Mouse (Mus musculus): Measurements from ENCODE around the gene Fbxl7. TPM values are rescaled to one million over a fixed set of nuclear protein-coding genes. Genes with fewer than 3 reads are reported as not detected.
A peak's percentile ranks its signal among the peaks of the same experiment; 100 is the strongest.
"Not testable (repeated sequence)": the region's sequence is repeated elsewhere in the genome, so short reads cannot be mapped to it uniquely, and the experiment has no call there.

Fbxl7 gene
- total RNA-seq, 2 experiments from 2014 or later, result 7.3 to 9.4 TPM

GRCm38 (mm10) chr15:26804046-26804445, 91.3 kb downstream of the Fbxl7 start:
- DNase-seq, result no peak

- no peak for DNase-seq
Observed at GRCm38 (mm10) chr15:26799457-26800021, 95.8 kb downstream of the Fbxl7 start.

- DNase-seq, result no peak
Observed at GRCm38 (mm10) chr15:26795937-26796336, 99.4 kb downstream of the Fbxl7 start.

- peak; percentile 53 to 60 for DNase-seq
Observed at GRCm38 (mm10) chr15:26795518-26795917, 99.9 kb downstream of the Fbxl7 start.

- DNase-seq, result no peak
Observed at GRCm38 (mm10) chr15:26787148-26787547, 108.2 kb downstream of the Fbxl7 start.

- DNase-seq, result no peak
Observed at GRCm38 (mm10) chr15:26780557-26780956, 114.8 kb downstream of the Fbxl7 start.

GRCm38 (mm10) chr15:26779129-26779528, 116.3 kb downstream of the Fbxl7 start:
- DNase-seq, result no peak

GRCm38 (mm10) chr15:26775720-26776119, 119.7 kb downstream of the Fbxl7 start:
- no peak for DNase-seq

GRCm38 (mm10) chr15:26774895-26775294, 120.5 kb downstream of the Fbxl7 start:
- DNase-seq, result no peak

- no peak for DNase-seq
Observed at GRCm38 (mm10) chr15:26761651-26762050, 133.7 kb downstream of the Fbxl7 start.

- DNase-seq, result no peak
Observed at GRCm38 (mm10) chr15:26748484-26748883, 146.9 kb downstream of the Fbxl7 start.

GRCm38 (mm10) chr15:26732366-26732765, 163.0 kb downstream of the Fbxl7 start:
- no peak for DNase-seq

- peak; percentile 50 to 51 for DNase-seq
Observed at GRCm38 (mm10) chr15:26730760-26731159, 164.6 kb downstream of the Fbxl7 start.

GRCm38 (mm10) chr15:26729341-26729740, 166.0 kb downstream of the Fbxl7 start:
- not testable (repeated sequence) for DNase-seq

- DNase-seq, result no peak
Observed at GRCm38 (mm10) chr15:26718390-26719036, 176.9 kb downstream of the Fbxl7 start.

GRCm38 (mm10) chr15:26717952-26718351, 177.4 kb downstream of the Fbxl7 start:
- DNase-seq, result no peak

GRCm38 (mm10) chr15:26716181-26716580, 179.2 kb downstream of the Fbxl7 start:
- DNase-seq, result no peak

- DNase-seq, result no peak
Observed at GRCm38 (mm10) chr15:26715635-26716034, 179.7 kb downstream of the Fbxl7 start.

- DNase-seq, result no peak
Observed at GRCm38 (mm10) chr15:26712271-26712670, 183.1 kb downstream of the Fbxl7 start.

GRCm38 (mm10) chr15:26704966-26705365, 190.4 kb downstream of the Fbxl7 start:
- no peak for DNase-seq

GRCm38 (mm10) chr15:26703156-26703840, 192.1 kb downstream of the Fbxl7 start:
- no peak for DNase-seq

GRCm38 (mm10) chr15:26701949-26702675, 193.3 kb downstream of the Fbxl7 start:
- DNase-seq, result no peak

GRCm38 (mm10) chr15:26693075-26693474, 202.3 kb downstream of the Fbxl7 start:
- no peak for DNase-seq

All from layer of hippocampus, postnatal 36 days (tissue).